Mouse (Mus musculus) kidney, embryonic 15.5 days (tissue): ENCODE data around the gene Rpl10a. TPM values are rescaled to one million over a fixed set of nuclear protein-coding genes. Genes with fewer than 3 reads are reported as not detected.
A peak's percentile ranks its signal among the peaks of the same experiment; 100 is the strongest.

Experiments used
- ATAC-seq: fragments of 200-750 bp; cut with Nextera tagmentation; replicated peaks from 2 replicates; pipeline ENCODE4 v1.8.0; 2017; ENCODE audit warnings: moderate TSS enrichment; ENCODE audit not compliant: low FRiP score
- H3K27ac ChIP-seq: fragments of 300-500 bp; sonication (generic); 2 replicates; pipeline ENCODE4 v1.5.1; 2015; ENCODE audit warnings: mild to moderate bottlenecking, inconsistent platforms
- H3K27me3 ChIP-seq: fragments of 300-500 bp; sonication (generic); 2 replicates; pipeline ENCODE4 v1.6.1; 2015; ENCODE audit warnings: inconsistent platforms
- H3K36me3 ChIP-seq: fragments of 300-500 bp; sonication (generic); 2 replicates; pipeline ENCODE4 v1.6.1; 2015; ENCODE audit warnings: inconsistent platforms
- H3K4me1 ChIP-seq: fragments of 300-500 bp; sonication (generic); 2 replicates; pipeline ENCODE4 v1.6.1; 2015; ENCODE audit warnings: inconsistent platforms
- H3K4me2 ChIP-seq: fragments of 300-500 bp; sonication (generic); 2 replicates; pipeline ENCODE4 v1.6.1; 2015; ENCODE audit warnings: moderate library complexity, mild to moderate bottlenecking, inconsistent platforms
- H3K4me3 ChIP-seq: fragments of 300-500 bp; sonication (generic); replicated peaks from 2 replicates; pipeline ENCODE4 v1.5.1; 2015; ENCODE audit warnings: mild to moderate bottlenecking, inconsistent platforms
- H3K9ac ChIP-seq: fragments of 300-500 bp; sonication (generic); 2 replicates; pipeline ENCODE4 v1.6.1; 2015; ENCODE audit warnings: mild to moderate bottlenecking, inconsistent platforms
- H3K9me3 ChIP-seq: fragments of 300-500 bp; sonication (generic); replicated peaks from 2 replicates; pipeline ENCODE4 v1.6.1; 2016; ENCODE audit warnings: inconsistent platforms
- WGBS: fragments of 180-500 bp; shearing (Covaris S2); methylation state at CpG from one replicate; pipeline ENCODE4 v1.1.7; 2015; ENCODE audit warnings: mixed read lengths; 5-methylcytosine and 5-hydroxymethylcytosine counted together
- polyA plus RNA-seq: library from polyadenylated mRNA; unstranded; fragments of >200 nt; fragmentation: Nextera tagmentation; extraction: Ambion mirVana; gene quantifications from 2 replicates; pipeline ENCODE4 v1.2.1, GENCODE M21; 2015

Gene Rpl10a
- polyA plus RNA-seq, 1 experiment from 2014 or later = 643 TPM

GRCm38 (mm10) chr17:28337547-28337946, 9.3 kb downstream of the Rpl10a start:
- ATAC-seq = no peak
- 92% methylated on average over 7 of the region's 7 CpGs for WGBS
- H3K9me3 ChIP-seq = no peaks in the 10 kb centered on the region
- H3K4me2 ChIP-seq = no peak overlapping the region
- no peak overlapping the region for H3K27ac ChIP-seq
- H3K4me1 ChIP-seq = peaks cover 61% of the 10 kb centered on the region
- peaks cover 76% of the 10 kb centered on the region for H3K36me3 ChIP-seq
- H3K9ac ChIP-seq = no peak overlapping the region
- H3K27me3 ChIP-seq = no peaks in the 10 kb centered on the region
- no peak overlapping the region for H3K4me3 ChIP-seq

GRCm38 (mm10) chr17:28340578-28340977, 12.3 kb downstream of the Rpl10a start:
- no peak for ATAC-seq
- WGBS = 67% methylated on average over 7 of the region's 7 CpGs
- Histone ChIP-seq H3K9ac (peak overlapping the region; percentile 38; the same call in 1 of the 2 replicates), H3K4me3 (peak overlapping the region; percentile 14), H3K9me3 (no peaks in the 10 kb centered on the region), H3K36me3 (peaks cover 47% of the 10 kb centered on the region), H3K27ac (peak overlapping the region; percentile 78), H3K4me1 (peaks cover 64% of the 10 kb centered on the region), H3K4me2 (peak overlapping the region; percentile 57), H3K27me3 (no peaks in the 10 kb centered on the region)

- Histone ChIP-seq H3K4me1 (peaks cover 66% of the 10 kb centered on the region), H3K27me3 (no peaks in the 10 kb centered on the region), H3K9me3 (no peaks in the 10 kb centered on the region), H3K27ac (peak overlapping the region; percentile 78), H3K4me2 (peak overlapping the region; percentile 57), H3K4me3 (peak overlapping the region; percentile 14), H3K9ac (peak overlapping the region; percentile 38), H3K36me3 (peaks cover 42% of the 10 kb centered on the region)
- WGBS = 8% methylated on average over 26 of the region's 26 CpGs
- peak; percentile 69 for ATAC-seq
These were observed 12.8 kb downstream of the Rpl10a start for GRCm38 (mm10) chr17:28341091-28341490.

- WGBS = 24% methylated on average over 4 of the region's 4 CpGs
- ATAC-seq = no peak
These were observed 15.9 kb downstream of the Rpl10a start for GRCm38 (mm10) chr17:28344050-28344607.

GRCm38 (mm10) chr17:28344670-28345069, 16.4 kb downstream of the Rpl10a start:
- Histone ChIP-seq H3K9me3 (no peaks in the 10 kb centered on the region), H3K9ac (no peak overlapping the region), H3K27ac (peak overlapping the region; percentile 95), H3K4me2 (peak overlapping the region; percentile 52), H3K4me3 (0 out of 2 replicates have a peak overlapping the region, but pooled peaks have one; percentile 23), H3K36me3 (peaks cover 10% of the 10 kb centered on the region), H3K27me3 (no peaks in the 10 kb centered on the region), H3K4me1 (peaks cover 96% of the 10 kb centered on the region)
- ATAC-seq = no peak
- 57% methylated on average over 3 of the region's 3 CpGs for WGBS

More at GRCm38 (mm10) chr17:28344050-28344607, 15.9 kb downstream of the Rpl10a start:
- H3K36me3 ChIP-seq = peaks cover 15% of the 10 kb centered on the region
- H3K27me3 ChIP-seq = no peaks in the 10 kb centered on the region
- peak overlapping the region; percentile 95; the same call in 1 of the 2 replicates for H3K27ac ChIP-seq
- peaks cover 95% of the 10 kb centered on the region for H3K4me1 ChIP-seq
- H3K4me2 ChIP-seq = peak overlapping the region; percentile 52; the same call in 1 of the 2 replicates
- H3K9me3 ChIP-seq = no peaks in the 10 kb centered on the region
- H3K4me3 ChIP-seq = no peak overlapping the region
- H3K9ac ChIP-seq = no peak overlapping the region

GRCm38 (mm10) chr17:28345271-28345721, 17.0 kb downstream of the Rpl10a start:
- H3K27ac ChIP-seq = peak overlapping the region; percentile 95
- no peak overlapping the region; the same call in 1 of the 2 replicates for H3K9ac ChIP-seq
- no peaks in the 10 kb centered on the region for H3K9me3 ChIP-seq
- ATAC-seq = no peak
- H3K4me2 ChIP-seq = peak overlapping the region; percentile 52
- peaks cover 4% of the 10 kb centered on the region for H3K36me3 ChIP-seq
- H3K4me3 ChIP-seq = peak overlapping the region; percentile 23
- 14% methylated on average over 7 of the region's 8 CpGs for WGBS
- no peaks in the 10 kb centered on the region for H3K27me3 ChIP-seq
- peaks cover 93% of the 10 kb centered on the region for H3K4me1 ChIP-seq

GRCm38 (mm10) chr17:28345882-28346281, 17.6 kb downstream of the Rpl10a start:
- WGBS = 9% methylated on average over 10 of the region's 10 CpGs
- ATAC-seq = no peak; the same call in 1 of the 2 replicates
- H3K27ac ChIP-seq = peak overlapping the region; percentile 95

GRCm38 (mm10) chr17:28347327-28347726, 19.1 kb downstream of the Rpl10a start:
- H3K9me3 ChIP-seq = no peaks in the 10 kb centered on the region
- WGBS = 65% methylated on average over 10 of the region's 10 CpGs
- H3K9ac ChIP-seq = no peak overlapping the region; the same call in 1 of the 2 replicates
- peaks cover 89% of the 10 kb centered on the region for H3K4me1 ChIP-seq
- H3K4me2 ChIP-seq = no peak overlapping the region
- H3K27me3 ChIP-seq = no peaks in the 10 kb centered on the region
- H3K27ac ChIP-seq = no peak overlapping the region
- no peak overlapping the region for H3K4me3 ChIP-seq
- H3K36me3 ChIP-seq = no peaks in the 10 kb centered on the region
- ATAC-seq = no peak

More at GRCm38 (mm10) chr17:28345882-28346281, 17.6 kb downstream of the Rpl10a start:
- H3K4me1 ChIP-seq = peaks cover 88% of the 10 kb centered on the region
- peak overlapping the region; percentile 18; the same call in 1 of the 2 replicates for H3K9ac ChIP-seq
- no peaks in the 10 kb centered on the region for H3K27me3 ChIP-seq
- no peaks in the 10 kb centered on the region for H3K9me3 ChIP-seq
- H3K4me3 ChIP-seq = peak overlapping the region; percentile 23
- H3K4me2 ChIP-seq = peak overlapping the region; percentile 52
- H3K36me3 ChIP-seq = no peaks in the 10 kb centered on the region

- Histone ChIP-seq H3K27ac (peak overlapping the region; percentile 42; the same call in 1 of the 2 replicates), H3K4me3 (peak overlapping the region; percentile 85), H3K9ac (peak overlapping the region; percentile 92), H3K36me3 (no peaks in the 10 kb centered on the region), H3K4me2 (peak overlapping the region; percentile 93), H3K9me3 (no peaks in the 10 kb centered on the region), H3K27me3 (0 out of 2 replicates have a peak, but pooled peaks cover 4% of the 10 kb centered on the region), H3K4me1 (peaks cover 81% of the 10 kb centered on the region)
- no peak for ATAC-seq
- WGBS = 45% methylated on average over 6 of the region's 6 CpGs
These were observed 19.9 kb downstream of the Rpl10a start for GRCm38 (mm10) chr17:28348211-28348610.

- WGBS = 11% methylated on average over 13 of the region's 13 CpGs
- H3K27ac ChIP-seq = peak overlapping the region; percentile 99
- H3K4me2 ChIP-seq = peak overlapping the region; percentile 93
- H3K4me1 ChIP-seq = peaks cover 71% of the 10 kb centered on the region
- H3K9ac ChIP-seq = peak overlapping the region; percentile 92
- peak overlapping the region; percentile 85 for H3K4me3 ChIP-seq
- H3K36me3 ChIP-seq = no peaks in the 10 kb centered on the region
- no peaks in the 10 kb centered on the region for H3K9me3 ChIP-seq
- H3K27me3 ChIP-seq = 0 out of 2 replicates have a peak, but pooled peaks cover 7% of the 10 kb centered on the region
- no peak for ATAC-seq
These were observed 21.1 kb downstream of the Rpl10a start for GRCm38 (mm10) chr17:28349264-28349880.

GRCm38 (mm10) chr17:28349901-28350465, 21.7 kb downstream of the Rpl10a start:
- H3K9me3 ChIP-seq = no peaks in the 10 kb centered on the region
- no peaks in the 10 kb centered on the region for H3K36me3 ChIP-seq
- H3K27me3 ChIP-seq = 0 out of 2 replicates have a peak, but pooled peaks cover 7% of the 10 kb centered on the region
- H3K27ac ChIP-seq = peak overlapping the region; percentile 99
- peak; percentile 35 for ATAC-seq
- peak overlapping the region; percentile 85 for H3K4me3 ChIP-seq
- H3K4me1 ChIP-seq = peaks cover 65% of the 10 kb centered on the region
- H3K4me2 ChIP-seq = peak overlapping the region; percentile 93
- peak overlapping the region; percentile 92 for H3K9ac ChIP-seq
- under 1% methylated on average over 54 of the region's 54 CpGs for WGBS
